Mouse (Mus musculus): ENCODE results near the gene Hmg20a. TPM values are rescaled to one million over a fixed set of nuclear protein-coding genes. Genes with fewer than 3 reads are reported as not detected.

The Hmg20a gene
- polyA plus RNA-seq, 1 experiment from 2014 or later: 61.3 TPM

GRCm38 (mm10) chr9:56503621-56504500 is 85.5 kb downstream of the Hmg20a start:
- H3K4me1 ChIP-seq: peaks cover 68% of the 10 kb centered on the region
- DNase-seq (ENCODE audit: low spot score): no peak
- H3K9me3 ChIP-seq: no peaks in the 10 kb centered on the region
- H3K27ac ChIP-seq (replicated peaks): peak overlapping the region; percentile 30; the same call in 1 of the 2 replicates
- H3K4me3 ChIP-seq: no peak overlapping the region
- peaks cover 10% of the 10 kb centered on the region; the same call in 1 of the 2 replicates for H3K27me3 ChIP-seq (replicated peaks; ENCODE audit: low read depth, poor library complexity, severe bottlenecking)
- 71% methylated on average over 7 of the region's 7 CpGs for WGBS
- no peaks in the 10 kb centered on the region for H3K36me3 ChIP-seq (replicated peaks)

DNA sequence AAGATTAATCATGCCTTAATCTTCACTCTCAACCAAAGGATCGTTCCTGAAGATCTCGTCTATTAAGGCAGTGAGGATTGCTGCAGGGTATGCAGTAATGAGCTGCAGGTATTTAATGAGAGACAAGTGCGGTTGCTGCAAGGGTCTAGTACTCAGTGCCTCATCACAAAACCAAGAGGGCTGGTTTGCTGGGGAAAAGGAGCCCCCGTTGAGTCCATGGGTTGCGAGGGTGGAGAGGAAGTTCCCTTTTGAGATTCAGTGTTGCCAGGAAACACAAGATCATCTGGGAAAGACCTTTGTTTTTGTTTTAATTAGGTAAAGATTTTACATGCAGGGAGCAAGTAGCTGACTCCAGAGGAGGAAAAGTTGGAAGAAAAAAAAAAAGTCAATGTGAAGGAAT is 86.1 kb downstream of the Hmg20a start:
- Histone ChIP-seq H3K36me3 (replicated peaks) (no peaks in the 10 kb centered on the region), H3K9me3 (no peaks in the 10 kb centered on the region), H3K4me1 (peaks cover 63% of the 10 kb centered on the region), H3K27ac (replicated peaks) (peak overlapping the region; percentile 30; the same call in 1 of the 2 replicates), H3K4me3 (no peak overlapping the region), H3K27me3 (replicated peaks; ENCODE audit: low read depth, poor library complexity, severe bottlenecking) (peaks cover 15% of the 10 kb centered on the region)
- no peak for DNase-seq (ENCODE audit: low spot score)
- 40% methylated on average over 5 of the region's 5 CpGs for WGBS

- peaks cover 15% of the 10 kb centered on the region for H3K27me3 ChIP-seq (replicated peaks; ENCODE audit: low read depth, poor library complexity, severe bottlenecking)
- no peaks in the 10 kb centered on the region for H3K36me3 ChIP-seq (replicated peaks)
- peaks cover 63% of the 10 kb centered on the region for H3K4me1 ChIP-seq
- H3K27ac ChIP-seq (replicated peaks): peak overlapping the region; percentile 92
- 38% methylated on average over 9 of the region's 9 CpGs for WGBS
- H3K4me3 ChIP-seq: peak overlapping the region; percentile 61
- peak; percentile 49 for DNase-seq (ENCODE audit: low spot score)
- H3K9me3 ChIP-seq: no peaks in the 10 kb centered on the region
Observed at GRCm38 (mm10) chr9:56505083-56505792, 86.8 kb downstream of the Hmg20a start.

DNA sequence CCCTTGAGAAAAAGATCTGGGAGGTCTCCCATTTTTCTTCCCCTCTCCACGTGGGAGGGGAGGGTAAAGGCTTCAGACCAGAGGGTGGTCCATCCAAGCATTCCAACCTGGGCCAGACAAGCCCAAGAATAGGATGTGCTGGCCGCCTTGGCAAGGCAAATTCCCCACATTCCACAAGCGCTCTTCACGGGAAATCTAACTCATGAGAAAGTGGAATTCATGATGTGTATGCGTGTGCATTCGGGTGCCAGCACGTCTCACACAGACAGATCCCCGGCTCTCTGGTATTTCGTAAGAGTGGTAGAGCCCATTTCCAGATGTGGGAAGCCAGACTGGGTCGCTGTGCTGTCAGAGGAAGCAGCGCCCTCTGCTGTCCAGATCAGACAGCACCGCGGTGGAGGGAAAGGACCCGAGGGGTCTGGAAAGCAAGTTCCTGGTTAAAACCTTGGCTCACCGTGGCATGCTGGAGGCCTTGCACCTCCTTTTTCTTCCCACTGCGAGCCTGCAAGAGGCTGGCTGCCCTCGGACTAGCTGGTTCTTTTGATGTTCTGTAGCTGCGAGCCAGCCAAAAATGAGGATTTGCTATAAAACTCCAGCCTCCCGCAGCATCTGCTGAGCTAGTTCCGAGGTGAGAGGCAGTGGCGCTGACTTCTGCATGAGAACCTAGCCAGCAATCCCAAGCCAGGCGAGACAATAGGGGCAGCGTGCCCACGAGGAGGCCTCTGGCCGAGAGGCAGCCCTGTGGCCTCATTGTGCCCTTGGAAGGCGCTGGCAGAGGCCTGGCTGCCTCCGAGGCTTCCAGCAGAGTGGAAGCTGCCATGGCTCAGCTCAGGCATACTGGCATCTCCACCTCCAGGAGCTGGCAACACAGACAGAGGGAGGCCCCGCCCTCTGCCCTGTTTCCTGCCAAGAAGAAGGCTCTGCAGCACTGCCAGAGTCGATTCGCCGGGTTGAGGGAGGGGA is 87.7 kb downstream of the Hmg20a start:
- Histone ChIP-seq H3K4me1 (peaks cover 62% of the 10 kb centered on the region), H3K27ac (replicated peaks) (peak overlapping the region; percentile 92), H3K36me3 (replicated peaks) (no peaks in the 10 kb centered on the region), H3K4me3 (peak overlapping the region; percentile 61), H3K9me3 (no peaks in the 10 kb centered on the region), H3K27me3 (replicated peaks; ENCODE audit: low read depth, poor library complexity, severe bottlenecking) (peaks cover 15% of the 10 kb centered on the region)
- WGBS: under 1% methylated on average over 31 of the region's 31 CpGs
- peak; percentile 95 for DNase-seq (ENCODE audit: low spot score)

- Histone ChIP-seq H3K9me3 (no peaks in the 10 kb centered on the region), H3K4me3 (peak overlapping the region; percentile 61), H3K36me3 (replicated peaks) (no peaks in the 10 kb centered on the region), H3K27ac (replicated peaks) (peak overlapping the region; percentile 92), H3K4me1 (peaks cover 52% of the 10 kb centered on the region), H3K27me3 (replicated peaks; ENCODE audit: low read depth, poor library complexity, severe bottlenecking) (peaks cover 15% of the 10 kb centered on the region)
- DNase-seq (ENCODE audit: low spot score): peak; percentile 39
- 8% methylated on average over 25 of the region's 25 CpGs for WGBS
Observed at GRCm38 (mm10) chr9:56506931-56507681, 88.7 kb downstream of the Hmg20a start.

DNA sequence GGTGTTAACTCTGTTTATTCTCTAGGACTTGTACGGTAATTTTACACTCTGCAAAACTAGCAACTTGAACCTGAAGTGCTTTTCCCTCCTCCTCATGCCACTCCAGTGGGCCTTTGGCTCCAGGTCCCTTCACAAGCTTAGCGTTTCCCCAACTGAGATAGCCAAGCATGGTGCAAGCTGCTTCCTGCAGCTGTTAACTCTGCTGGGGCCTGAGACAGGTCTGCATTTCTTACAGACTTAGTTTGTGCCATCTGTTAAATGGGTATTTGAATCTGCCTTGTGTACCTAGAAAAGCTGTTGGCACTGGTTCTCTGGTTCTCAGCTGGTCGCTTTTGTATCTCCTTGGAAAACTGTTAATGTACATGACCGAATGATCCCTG is 89.3 kb downstream of the Hmg20a start:
- no peaks in the 10 kb centered on the region for H3K9me3 ChIP-seq
- peaks cover 15% of the 10 kb centered on the region for H3K27me3 ChIP-seq (replicated peaks; ENCODE audit: low read depth, poor library complexity, severe bottlenecking)
- peak overlapping the region; percentile 61 for H3K4me3 ChIP-seq
- DNase-seq (ENCODE audit: low spot score): no peak
- H3K36me3 ChIP-seq (replicated peaks): no peaks in the 10 kb centered on the region
- H3K4me1 ChIP-seq: peaks cover 46% of the 10 kb centered on the region
- H3K27ac ChIP-seq (replicated peaks): peak overlapping the region; percentile 92
- WGBS: 62% methylated on average over 4 of the region's 4 CpGs

DNA sequence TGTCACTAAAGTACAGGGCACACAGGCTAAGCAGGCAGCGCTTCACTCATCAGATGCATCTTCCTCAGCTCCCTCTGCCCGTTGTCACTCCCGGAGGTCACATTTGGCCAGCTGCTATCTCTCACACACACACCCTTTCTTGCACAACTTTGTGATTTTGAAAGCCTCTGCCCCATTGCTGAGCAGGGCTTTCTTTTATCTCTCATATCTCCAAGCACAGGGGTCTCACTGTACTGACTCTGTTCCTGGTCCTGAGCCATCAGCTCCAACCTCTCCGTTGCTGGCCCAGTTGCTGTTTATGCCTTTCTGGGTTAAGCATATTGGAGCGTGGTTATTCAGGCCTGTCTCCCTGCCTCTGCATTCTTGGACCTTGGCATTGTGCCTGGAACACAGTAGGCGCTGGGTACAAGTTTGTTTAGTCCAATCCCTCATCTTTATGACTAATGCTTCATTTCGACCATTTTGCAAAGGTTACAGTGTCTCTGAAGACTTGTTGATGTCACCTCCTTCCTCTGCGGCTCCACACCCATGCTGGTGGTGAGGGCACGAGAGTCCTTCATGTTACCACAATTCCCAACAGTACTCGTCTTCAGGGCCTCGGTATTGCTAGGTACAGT is 90.5 kb downstream of the Hmg20a start:
- Histone ChIP-seq H3K4me1 (peaks cover 45% of the 10 kb centered on the region), H3K36me3 (replicated peaks) (no peaks in the 10 kb centered on the region), H3K9me3 (no peaks in the 10 kb centered on the region), H3K27ac (replicated peaks) (no peak overlapping the region), H3K4me3 (no peak overlapping the region), H3K27me3 (replicated peaks; ENCODE audit: low read depth, poor library complexity, severe bottlenecking) (peaks cover 15% of the 10 kb centered on the region)
- no peak for DNase-seq (ENCODE audit: low spot score)
- 76% methylated on average over 11 of the region's 11 CpGs for WGBS

DNA sequence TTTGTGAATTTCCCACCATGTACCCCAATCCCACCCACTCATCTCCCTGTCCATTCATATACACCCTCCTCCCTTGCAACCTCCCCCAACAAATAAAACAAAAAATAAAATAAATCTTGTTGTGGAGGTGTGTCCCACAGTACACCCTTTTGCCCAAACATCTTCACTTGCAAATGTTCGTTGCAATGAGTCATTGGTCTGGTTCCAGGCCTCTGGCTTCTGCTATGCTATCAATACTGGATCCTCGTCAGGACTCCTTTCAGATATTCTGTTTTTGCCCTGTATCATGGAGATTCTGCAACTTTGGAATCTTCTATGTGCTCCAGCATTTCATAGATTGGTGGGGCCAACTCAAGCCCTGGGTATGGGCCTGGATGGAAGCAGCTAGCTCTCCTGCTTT is 91.9 kb downstream of the Hmg20a start:
- Histone ChIP-seq H3K4me3 (no peak overlapping the region), H3K27ac (replicated peaks) (no peak overlapping the region), H3K4me1 (peaks cover 32% of the 10 kb centered on the region), H3K9me3 (no peaks in the 10 kb centered on the region), H3K27me3 (replicated peaks; ENCODE audit: low read depth, poor library complexity, severe bottlenecking) (peaks cover 15% of the 10 kb centered on the region), H3K36me3 (replicated peaks) (no peaks in the 10 kb centered on the region)
- no peak for DNase-seq (ENCODE audit: low spot score)
- 82% methylated on average over 2 of the region's 2 CpGs for WGBS

GRCm38 (mm10) chr9:56512486-56512885 is 94.1 kb downstream of the Hmg20a start:
- 86% methylated on average over 4 of the region's 4 CpGs for WGBS
- DNase-seq (ENCODE audit: low spot score): no peak
- Histone ChIP-seq H3K27me3 (replicated peaks; ENCODE audit: low read depth, poor library complexity, severe bottlenecking) (peaks cover 15% of the 10 kb centered on the region), H3K4me1 (peaks cover 22% of the 10 kb centered on the region), H3K36me3 (replicated peaks) (no peaks in the 10 kb centered on the region), H3K27ac (replicated peaks) (no peak overlapping the region), H3K4me3 (no peak overlapping the region), H3K9me3 (no peaks in the 10 kb centered on the region)

- no peaks in the 10 kb centered on the region for H3K9me3 ChIP-seq
- no peaks in the 10 kb centered on the region for H3K36me3 ChIP-seq (replicated peaks)
- H3K4me3 ChIP-seq: no peak overlapping the region
- H3K4me1 ChIP-seq: peaks cover 19% of the 10 kb centered on the region
- no peak for DNase-seq (ENCODE audit: low spot score)
- 82% methylated on average over 5 of the region's 5 CpGs for WGBS
- no peaks in the 10 kb centered on the region for H3K27me3 ChIP-seq (replicated peaks; ENCODE audit: low read depth, poor library complexity, severe bottlenecking)
- H3K27ac ChIP-seq (replicated peaks): no peak overlapping the region
Observed at GRCm38 (mm10) chr9:56515110-56515509, 96.7 kb downstream of the Hmg20a start.

DNA sequence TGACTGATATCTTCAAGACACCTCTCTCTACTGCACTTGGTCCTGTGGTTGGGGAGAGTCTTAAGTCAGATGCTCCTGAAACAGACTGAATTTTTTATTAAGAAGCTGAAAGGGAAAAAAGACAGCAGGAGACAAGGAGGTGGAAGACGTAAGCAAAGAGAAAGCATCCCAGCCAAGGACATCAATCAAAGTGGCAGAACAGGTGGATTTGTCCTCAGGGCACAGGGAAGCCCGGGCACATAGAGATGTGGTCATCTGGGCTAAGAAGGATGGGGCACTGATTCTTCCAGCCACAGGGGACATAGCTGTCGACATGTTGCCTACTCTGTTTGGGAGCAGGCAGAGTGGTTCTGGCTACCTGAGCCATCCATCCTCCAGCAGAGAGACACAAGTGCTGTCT is 97.8 kb downstream of the Hmg20a start:
- Histone ChIP-seq H3K27me3 (replicated peaks; ENCODE audit: low read depth, poor library complexity, severe bottlenecking) (no peaks in the 10 kb centered on the region), H3K4me1 (peaks cover 19% of the 10 kb centered on the region), H3K36me3 (replicated peaks) (no peaks in the 10 kb centered on the region), H3K9me3 (no peaks in the 10 kb centered on the region), H3K4me3 (no peak overlapping the region), H3K27ac (replicated peaks) (no peak overlapping the region)
- WGBS: 61% methylated on average over 3 of the region's 3 CpGs
- no peak for DNase-seq (ENCODE audit: low spot score)

Data from embryonic facial prominence, embryonic 10.5 days (tissue).